Mouse (Mus musculus) heart, embryonic 12.5 days (tissue): ENCODE data around the gene Abcb4. TPM values are rescaled to one million over a fixed set of nuclear protein-coding genes. Genes with fewer than 3 reads are reported as not detected.
"Not testable (repeated sequence)": the region's sequence is repeated elsewhere in the genome, so short reads cannot be mapped to it uniquely, and the experiment has no call there.

Source experiments
- ATAC-seq: fragments of 200-750 bp; cut with Nextera tagmentation; 2 replicates; pipeline ENCODE4 v1.8.0; 2017; ENCODE audit warnings: moderate TSS enrichment, moderate library complexity; ENCODE audit not compliant: insufficient number of reproducible peaks, low FRiP score
- H3K27ac ChIP-seq: fragments of 300-500 bp; sonication (generic); 2 replicates; pipeline ENCODE4 v1.5.1; 2016; ENCODE audit warnings: mild to moderate bottlenecking, moderate library complexity; ENCODE audit not compliant: poor library complexity, severe bottlenecking
- H3K27me3 ChIP-seq: fragments of 300-500 bp; sonication (generic); replicated peaks from 2 replicates; pipeline ENCODE4 v1.6.1; 2016; ENCODE audit warnings: mild to moderate bottlenecking, moderate library complexity
- H3K36me3 ChIP-seq: fragments of 300-500 bp; sonication (generic); 2 replicates; pipeline ENCODE4 v1.6.1; 2016; ENCODE audit warnings: mild to moderate bottlenecking, moderate library complexity
- H3K4me1 ChIP-seq: fragments of 300-500 bp; sonication (generic); replicated peaks from 2 replicates; pipeline ENCODE4 v1.6.1; 2016; ENCODE audit warnings: mild to moderate bottlenecking
- H3K4me2 ChIP-seq: fragments of 300-500 bp; sonication (generic); 2 replicates; pipeline ENCODE4 v1.6.1; 2016; ENCODE audit warnings: mild to moderate bottlenecking, moderate library complexity
- H3K4me3 ChIP-seq: fragments of 300-500 bp; sonication (generic); 2 replicates; pipeline ENCODE4 v1.5.1; 2016; ENCODE audit warnings: mild to moderate bottlenecking
- H3K9ac ChIP-seq: fragments of 300-500 bp; sonication (generic); 2 replicates; pipeline ENCODE4 v1.6.1; 2016; ENCODE audit warnings: mild to moderate bottlenecking, moderate library complexity
- H3K9me3 ChIP-seq: fragments of 300-500 bp; sonication (generic); replicated peaks from 2 replicates; pipeline ENCODE4 v1.6.1; 2016; ENCODE audit warnings: mild to moderate bottlenecking, moderate library complexity
- WGBS: fragments of 180-500 bp; shearing (Covaris S2); methylation state at CpG from one replicate; pipeline ENCODE4 v1.1.7; 2016; 5-methylcytosine and 5-hydroxymethylcytosine counted together
- polyA plus RNA-seq: library from polyadenylated mRNA; unstranded; fragments of >200 nt; fragmentation: Nextera tagmentation; extraction: Ambion mirVana; gene quantifications from 2 replicates; pipeline ENCODE4 v1.2.1, GENCODE M21; 2016

Gene Abcb4
- polyA plus RNA-seq, 1 experiment from 2014 or later, result 1.1 TPM

DNA sequence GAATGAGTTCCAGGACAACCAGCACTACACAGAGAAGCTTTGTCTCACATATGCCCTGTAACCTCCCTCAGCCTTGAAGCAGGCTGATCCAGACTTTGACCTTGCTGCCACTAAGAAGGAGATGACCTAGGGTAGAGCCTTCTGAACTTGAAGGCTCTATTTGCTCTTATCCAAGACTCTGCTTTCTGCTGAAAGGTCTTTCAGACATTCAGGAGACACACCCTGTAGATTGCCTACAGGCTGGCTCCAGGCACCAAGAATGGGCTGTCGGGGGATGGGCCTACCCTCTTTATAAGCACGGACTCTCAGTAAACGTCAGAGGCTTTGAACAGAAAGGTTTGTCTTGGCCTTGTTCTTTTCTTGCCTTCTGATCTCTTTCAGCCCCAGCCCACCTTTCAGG lies 113.1 kb downstream of the Abcb4 start:
- not testable (repeated sequence) for H3K4me1 ChIP-seq, H3K9me3 ChIP-seq, H3K4me3 ChIP-seq, H3K36me3 ChIP-seq, H3K4me2 ChIP-seq, ATAC-seq, H3K27me3 ChIP-seq, H3K9ac ChIP-seq, H3K27ac ChIP-seq
- 41% methylated on average over 3 of the region's 3 CpGs for WGBS

Other genes starting within 250 kb of the Abcb4 start
- gene Abcb1a, start 233.6 kb upstream of the Abcb4 start, polyA plus RNA-seq, result 0.10 and 0.23 TPM in 2 replicates
- 0.82 and 1.5 TPM in 2 replicates for gene Abcb1b, start 95.6 kb upstream of the Abcb4 start, polyA plus RNA-seq
- gene Crot, start 103.6 kb downstream of the Abcb4 start, polyA plus RNA-seq, result 36.7 and 37.5 TPM in 2 replicates
- gene Tmem243, start 207.0 kb downstream of the Abcb4 start, polyA plus RNA-seq, result 11.7 and 11.8 TPM in 2 replicates